Mouse (Mus musculus) thymus, adult 2 months (tissue): Measurements from ENCODE around the gene Pmvk.

Experiments used
- CTCF ChIP-seq: fragments of 200-500 bp; IDR thresholded peaks from 2 replicates; pipeline ENCODE4 v1.5.1; 2012; ENCODE audit warnings: mild to moderate bottlenecking, control low read depth, low read length, moderate library complexity, borderline replicate concordance; ENCODE audit not compliant: control insufficient read depth, poor library complexity, insufficient read depth; ENCODE audit errors: extremely low read depth
- POLR2A ChIP-seq: fragments of 200-500 bp; IDR thresholded peaks from 2 replicates; pipeline ENCODE4 v1.6.1; 2012; ENCODE audit warnings: mild to moderate bottlenecking, low read length, control low read depth, moderate library complexity; ENCODE audit not compliant: control insufficient read depth, poor library complexity, insufficient read depth; ENCODE audit errors: extremely low read depth

- TF ChIP-seq CTCF (no peak), POLR2A (no peak)
Observed at GRCm38 (mm10) chr3:89432606-89433005, 21.7 kb upstream of the Pmvk start.
